Mouse (Mus musculus) G1E (cell line): ENCODE results near the gene 1700001P01Rik.

ENCODE experiments used
- CTCF ChIP-seq: IDR thresholded peaks from 2 replicates; pipeline ENCODE4 v1.5.1; 2012; ENCODE audit warnings: low read depth, low read length, inconsistent platforms, mixed read lengths
- TAL1 ChIP-seq: conservative IDR thresholded peaks from 2 replicates; pipeline ENCODE4 v1.6.1; 2012; ENCODE audit warnings: low read depth, low read length, inconsistent platforms, mixed read lengths

GRCm38 (mm10) chr11:97805662-97806612, 30.2 kb upstream of the 1700001P01Rik start:
- no peak for TF ChIP-seq CTCF
- no peak for TF ChIP-seq TAL1
